Mouse (Mus musculus) duodenum, adult 2 months (tissue): ENCODE data around the gene Ercc6. TPM values are rescaled to one million over a fixed set of nuclear protein-coding genes. Genes with fewer than 3 reads are reported as not detected.

Experiments used
- polyA plus RNA-seq: library from polyadenylated mRNA; depleted of rRNA; stranded (reverse); fragments of >200 nt; gene quantifications from 2 replicates; pipeline ENCODE4 v1.2.3, GENCODE M21; 2012; ENCODE audit warnings: low replicate concordance; rRNA removed

Gene Ercc6
- 0.79 and 1.5 TPM in 2 replicates for polyA plus RNA-seq

GRCm38 (mm10) chr14:32513336-32514032 lies at the start of gene Ercc6:
TSS of gene Ercc6 (plus strand) at chr14:32513521.

GRCm38 (mm10) chr14:32464601-32465505 lies 48.5 kb upstream of the Ercc6 start, which contains the start of gene Slc18a3:
TSS of gene Slc18a3 (minus strand) at chr14:32464850.

GRCm38 (mm10) chr14:32465889-32466288 lies 47.4 kb upstream of the Ercc6 start, which contains the start of gene Chat:
TSS of gene Chat (minus strand) at chr14:32465989.

GRCm38 (mm10) chr14:32599290-32600041 lies 86.1 kb downstream of the Ercc6 start, which contains the start of gene Prrxl1:
TSS of gene Prrxl1 (plus strand) at chr14:32599407.

Other genes starting within 250 kb of the Ercc6 start
- 1.6 and 1.7 TPM in 2 replicates for gene Ogdhl, start 191.5 kb upstream of the Ercc6 start, polyA plus RNA-seq
- gene 1700024G13Rik, start 125.1 kb upstream of the Ercc6 start, polyA plus RNA-seq: not detected in 2 replicates
- gene Slc18a3, start 48.7 kb upstream of the Ercc6 start, polyA plus RNA-seq: 1.0 and 1.2 TPM in 2 replicates
- gene Chat, start 47.5 kb upstream of the Ercc6 start, polyA plus RNA-seq: 0.22 and 0.55 TPM in 2 replicates
- not detected in 2 replicates for gene Prrxl1, start 85.9 kb downstream of the Ercc6 start, polyA plus RNA-seq
- gene 3425401B19Rik, start 171.8 kb downstream of the Ercc6 start, polyA plus RNA-seq: 0.05 and 0.11 TPM in 2 replicates